Mouse (Mus musculus): ENCODE measurements around the gene Islr. TPM values are rescaled to one million over a fixed set of nuclear protein-coding genes. Genes with fewer than 3 reads are reported as not detected.

The Islr gene
- polyA plus RNA-seq, 2 experiments: 143 to 493 TPM

GRCm38 (mm10) chr9:58216402-58216801, 12.3 kb upstream of the Islr start:
- no peak for ATAC-seq (ENCODE audit: low FRiP score, low read depth)
- no peaks in the 10 kb centered on the region for H3K27me3 ChIP-seq (ENCODE audit: control insufficient read depth, insufficient read depth, low read length)
- H3K4me3 ChIP-seq (replicated peaks; ENCODE audit: low read length): no peak overlapping the region
- no peak overlapping the region for H3K27ac ChIP-seq (replicated peaks; ENCODE audit: low read depth, low read length)
- H3K4me1 ChIP-seq (ENCODE audit: control insufficient read depth, insufficient read depth, low read length): peaks cover 16% of the 10 kb centered on the region
- no peak for TF ChIP-seq POLR2A (IDR thresholded peaks at IDR 0.05; ENCODE audit: borderline replicate concordance, extremely low read depth, insufficient read depth, insufficient read length)
- WGBS: 48% methylated on average over 6 of the region's 6 CpGs
- no peaks in the 10 kb centered on the region for H3K9me3 ChIP-seq (ENCODE audit: control insufficient read depth, low read length)
- no peak overlapping the region for H3K4me2 ChIP-seq (replicated peaks; ENCODE audit: low read depth, low read length, severe bottlenecking)
- no peak overlapping the region for H3K9ac ChIP-seq (ENCODE audit: low read depth, low read length, severe bottlenecking)
- H3K36me3 ChIP-seq (ENCODE audit: control insufficient read depth, insufficient read depth, low read length): peaks cover 11% of the 10 kb centered on the region
- peak; percentile 29 for DNase-seq (ENCODE audit: low spot score)

- Histone ChIP-seq H3K27me3 (ENCODE audit: control insufficient read depth, insufficient read depth, low read length) (no peaks in the 10 kb centered on the region), H3K9me3 (ENCODE audit: control insufficient read depth, low read length) (no peaks in the 10 kb centered on the region), H3K4me3 (replicated peaks; ENCODE audit: low read length) (no peak overlapping the region), H3K4me1 (ENCODE audit: control insufficient read depth, insufficient read depth, low read length) (peaks cover 8% of the 10 kb centered on the region), H3K27ac (replicated peaks; ENCODE audit: low read depth, low read length) (no peak overlapping the region; the same call in 1 of the 2 replicates), H3K4me2 (replicated peaks; ENCODE audit: low read depth, low read length, severe bottlenecking) (no peak overlapping the region), H3K9ac (ENCODE audit: low read depth, low read length, severe bottlenecking) (no peak overlapping the region), H3K36me3 (ENCODE audit: control insufficient read depth, insufficient read depth, low read length) (peaks cover 2% of the 10 kb centered on the region; the same call in 1 of the 2 replicates)
- DNase-seq (ENCODE audit: low spot score) (peak; percentile 51), ATAC-seq (ENCODE audit: low FRiP score, low read depth) (peak; percentile 69)
- WGBS: 43% methylated on average over 8 of the region's 8 CpGs
- TF ChIP-seq POLR2A (IDR thresholded peaks at IDR 0.05; ENCODE audit: borderline replicate concordance, extremely low read depth, insufficient read depth, insufficient read length): no peak
Observed at GRCm38 (mm10) chr9:58214519-58215180, 10.5 kb upstream of the Islr start.

GRCm38 (mm10) chr9:58213865-58214264, 9.8 kb upstream of the Islr start:
- H3K27ac ChIP-seq (replicated peaks; ENCODE audit: low read depth, low read length): no peak overlapping the region
- TF ChIP-seq POLR2A (IDR thresholded peaks at IDR 0.05; ENCODE audit: borderline replicate concordance, extremely low read depth, insufficient read depth, insufficient read length): no peak
- no peak overlapping the region for H3K9ac ChIP-seq (ENCODE audit: low read depth, low read length, severe bottlenecking)
- DNase-seq (ENCODE audit: low spot score) (no peak), ATAC-seq (ENCODE audit: low FRiP score, low read depth) (no peak)
- no peaks in the 10 kb centered on the region for H3K9me3 ChIP-seq (ENCODE audit: control insufficient read depth, low read length)
- peaks cover 7% of the 10 kb centered on the region for H3K4me1 ChIP-seq (ENCODE audit: control insufficient read depth, insufficient read depth, low read length)
- H3K4me2 ChIP-seq (replicated peaks; ENCODE audit: low read depth, low read length, severe bottlenecking): no peak overlapping the region
- H3K36me3 ChIP-seq (ENCODE audit: control insufficient read depth, insufficient read depth, low read length): no peaks in the 10 kb centered on the region; the same call in 1 of the 2 replicates
- WGBS: 9% methylated on average over 5 of the region's 5 CpGs
- H3K4me3 ChIP-seq (replicated peaks; ENCODE audit: low read length): no peak overlapping the region
- H3K27me3 ChIP-seq (ENCODE audit: control insufficient read depth, insufficient read depth, low read length): no peaks in the 10 kb centered on the region

- no peaks in the 10 kb centered on the region; the same call in 1 of the 2 replicates for H3K36me3 ChIP-seq (ENCODE audit: control insufficient read depth, insufficient read depth, low read length)
- TF ChIP-seq POLR2A (IDR thresholded peaks at IDR 0.05; ENCODE audit: borderline replicate concordance, extremely low read depth, insufficient read depth, insufficient read length): no peak
- H3K27ac ChIP-seq (replicated peaks; ENCODE audit: low read depth, low read length): no peak overlapping the region
- H3K4me2 ChIP-seq (replicated peaks; ENCODE audit: low read depth, low read length, severe bottlenecking): no peak overlapping the region
- H3K27me3 ChIP-seq (ENCODE audit: control insufficient read depth, insufficient read depth, low read length): no peaks in the 10 kb centered on the region
- no peak overlapping the region for H3K4me3 ChIP-seq (replicated peaks; ENCODE audit: low read length)
- no peak for DNase-seq (ENCODE audit: low spot score)
- no peak for ATAC-seq (ENCODE audit: low FRiP score, low read depth)
- H3K9me3 ChIP-seq (ENCODE audit: control insufficient read depth, low read length): no peaks in the 10 kb centered on the region
- 60% methylated on average over 5 of the region's 5 CpGs for WGBS
- peaks cover 7% of the 10 kb centered on the region for H3K4me1 ChIP-seq (ENCODE audit: control insufficient read depth, insufficient read depth, low read length)
- no peak overlapping the region for H3K9ac ChIP-seq (ENCODE audit: low read depth, low read length, severe bottlenecking)
Observed at GRCm38 (mm10) chr9:58213377-58213776, 9.3 kb upstream of the Islr start.

- ATAC-seq (ENCODE audit: low FRiP score, low read depth): no peak
- no peak overlapping the region for H3K27ac ChIP-seq (replicated peaks; ENCODE audit: low read depth, low read length)
- WGBS: 88% methylated on average over 2 of the region's 2 CpGs
Observed at GRCm38 (mm10) chr9:58210304-58210627, 6.2 kb upstream of the Islr start.

More at GRCm38 (mm10) chr9:58210304-58210627, 6.2 kb upstream of the Islr start:
- Histone ChIP-seq H3K4me2 (replicated peaks; ENCODE audit: low read depth, low read length, severe bottlenecking) (no peak overlapping the region), H3K36me3 (ENCODE audit: control insufficient read depth, insufficient read depth, low read length) (no peaks in the 10 kb centered on the region), H3K4me1 (ENCODE audit: control insufficient read depth, insufficient read depth, low read length) (peaks cover 7% of the 10 kb centered on the region), H3K9ac (ENCODE audit: low read depth, low read length, severe bottlenecking) (no peak overlapping the region), H3K9me3 (ENCODE audit: control insufficient read depth, low read length) (no peaks in the 10 kb centered on the region), H3K4me3 (replicated peaks; ENCODE audit: low read length) (no peak overlapping the region), H3K27me3 (ENCODE audit: control insufficient read depth, insufficient read depth, low read length) (no peaks in the 10 kb centered on the region)
- no peak for TF ChIP-seq POLR2A (IDR thresholded peaks at IDR 0.05; ENCODE audit: borderline replicate concordance, extremely low read depth, insufficient read depth, insufficient read length)
- no peak for DNase-seq (ENCODE audit: low spot score)

Data from limb, embryonic 14.5 days (tissue).